Mouse (Mus musculus) embryonic facial prominence, embryonic 11.5 days (tissue): ENCODE results near the gene Slc25a22. TPM values are rescaled to one million over a fixed set of nuclear protein-coding genes. Genes with fewer than 3 reads are reported as not detected.
"Not testable (repeated sequence)": the region's sequence is repeated elsewhere in the genome, so short reads cannot be mapped to it uniquely, and the experiment has no call there.

Experiments used
- ATAC-seq: fragments of 200-750 bp; cut with Nextera tagmentation; replicated peaks from 2 replicates; pipeline ENCODE4 v1.8.0; 2017; ENCODE audit warnings: low read depth; ENCODE audit not compliant: insufficient number of reproducible peaks, low FRiP score, low TSS enrichment
- DNase-seq: peaks from one replicate; pipeline ENCODE4 v3.0.0-alpha.2; 2015; ENCODE audit warnings: low spot score
- H3K27ac ChIP-seq: fragments of 300-500 bp; sonication (generic); replicated peaks from 2 replicates; pipeline ENCODE4 v1.5.1; 2014; ENCODE audit warnings: mild to moderate bottlenecking, low read depth, low read length, control low read depth
- H3K27me3 ChIP-seq: fragments of 300-500 bp; sonication (generic); 2 replicates; pipeline ENCODE4 v1.6.1; 2014; ENCODE audit warnings: mild to moderate bottlenecking, low read length, moderate library complexity, mixed read lengths; ENCODE audit not compliant: control insufficient read depth, insufficient read depth
- H3K36me3 ChIP-seq: fragments of 300-500 bp; sonication (generic); replicated peaks from 2 replicates; pipeline ENCODE4 v1.6.1; 2014; ENCODE audit warnings: low read depth, mild to moderate bottlenecking, low read length, moderate library complexity, mixed read lengths; ENCODE audit not compliant: control insufficient read depth, insufficient read depth
- H3K4me1 ChIP-seq: fragments of 300-500 bp; sonication (generic); 2 replicates; pipeline ENCODE4 v1.6.1; 2014; ENCODE audit warnings: low read length, mixed read lengths; ENCODE audit not compliant: control insufficient read depth, insufficient read depth
- H3K4me2 ChIP-seq: fragments of 300-500 bp; sonication (generic); 2 replicates; pipeline ENCODE4 v1.6.1; 2014; ENCODE audit warnings: low read depth, mild to moderate bottlenecking, control low read depth, low read length, moderate library complexity
- H3K4me3 ChIP-seq: fragments of 300-500 bp; sonication (generic); 2 replicates; pipeline ENCODE4 v1.5.1; 2014; ENCODE audit warnings: low read depth, low read length, control low read depth
- H3K9ac ChIP-seq: fragments of 300-500 bp; sonication (generic); replicated peaks from 2 replicates; pipeline ENCODE4 v1.6.1; 2014; ENCODE audit warnings: mild to moderate bottlenecking, control low read depth, low read length
- H3K9me3 ChIP-seq: fragments of 300-500 bp; sonication (generic); replicated peaks from 2 replicates; pipeline ENCODE4 v1.6.1; 2016; ENCODE audit warnings: mild to moderate bottlenecking, low read length, inconsistent platforms, mixed read lengths; ENCODE audit not compliant: control insufficient read depth
- WGBS: fragments of 180-500 bp; shearing (Covaris S2); extraction: QIAGEN DNeasy Blood & Tissue Kit; methylation state at CpG from one replicate; pipeline ENCODE4 v1.1.7; 2014; 5-methylcytosine and 5-hydroxymethylcytosine counted together
- polyA plus RNA-seq: library from polyadenylated mRNA; unstranded; fragments of >200 nt; fragmentation: Nextera tagmentation; extraction: Ambion mirVana; gene quantifications from 2 replicates; pipeline ENCODE4 v1.2.1, GENCODE M21; 2014

Slc25a22 gene
- polyA plus RNA-seq, 1 experiment from 2014 or later = 27.4 TPM

- no peak overlapping the region for H3K27ac ChIP-seq
- H3K4me3 ChIP-seq = no peak overlapping the region
- no peaks in the 10 kb centered on the region for H3K27me3 ChIP-seq
- H3K9me3 ChIP-seq = no peaks in the 10 kb centered on the region
- H3K36me3 ChIP-seq = 0 out of 2 replicates have a peak, but pooled peaks cover 3% of the 10 kb centered on the region
- ATAC-seq (no peak), DNase-seq (no peak)
- peaks cover 4% of the 10 kb centered on the region; the same call in 1 of the 2 replicates for H3K4me1 ChIP-seq
- H3K4me2 ChIP-seq = no peak overlapping the region
- no peak overlapping the region for H3K9ac ChIP-seq
Measured at GRCm38 (mm10) chr7:141451928-141452327, 14.2 kb upstream of the Slc25a22 start.

- ATAC-seq = peak; percentile 77
- Histone ChIP-seq H3K9ac (peak within 1 kb of the TSS; percentile 89), H3K4me3 (peak within 1 kb of the TSS; percentile 85), H3K27ac (peak within 1 kb of the TSS; percentile 48), H3K4me1 (peaks cover 7% of the 10 kb centered on the region; the same call in 1 of the 2 replicates), H3K9me3 (no peaks in the 10 kb centered on the region), H3K36me3 (0 out of 2 replicates have a peak, but pooled peaks cover 3% of the 10 kb centered on the region), H3K27me3 (no peaks in the 10 kb centered on the region), H3K4me2 (peak within 1 kb of the TSS; percentile 49)
- under 1% methylated on average over 63 of the region's 63 CpGs for WGBS
- peak; percentile 96 for DNase-seq
Measured at GRCm38 (mm10) chr7:141447110-141447991, 9.7 kb upstream of the Slc25a22 start, which contains the start of gene Rplp2. Gene Rplp2, plus strand, starts transcription at chr7:141447370.

GRCm38 (mm10) chr7:141446374-141446773 is 8.7 kb upstream of the Slc25a22 start:
- not testable (repeated sequence) for H3K36me3 ChIP-seq, H3K4me1 ChIP-seq, H3K27me3 ChIP-seq, H3K9ac ChIP-seq, H3K27ac ChIP-seq, H3K9me3 ChIP-seq, H3K4me3 ChIP-seq, H3K4me2 ChIP-seq, ATAC-seq, DNase-seq
- WGBS = 85% methylated on average over 3 of the region's 3 CpGs

GRCm38 (mm10) chr7:141443828-141444237 is 6.1 kb upstream of the Slc25a22 start, which contains the start of gene Pidd1:
Gene Pidd1, minus strand, starts transcription at chr7:141444025.
- H3K9ac ChIP-seq = peak within 1 kb of the TSS; percentile 72
- under 1% methylated on average over 24 of the region's 25 CpGs for WGBS
- H3K4me3 ChIP-seq = peak within 1 kb of the TSS; percentile 49
- H3K27me3 ChIP-seq = no peaks in the 10 kb centered on the region
- no peaks in the 10 kb centered on the region for H3K9me3 ChIP-seq
- DNase-seq (peak; percentile 91), ATAC-seq (peak; percentile 35)
- peak within 1 kb of the TSS; percentile 84 for H3K4me2 ChIP-seq
- H3K36me3 ChIP-seq = no peaks in the 10 kb centered on the region; the same call in none of the 2 replicates
- 0 out of 2 replicates have a peak within 1 kb of the TSS, but pooled peaks have one; percentile 32 for H3K27ac ChIP-seq
- H3K4me1 ChIP-seq = peaks cover 7% of the 10 kb centered on the region; the same call in 1 of the 2 replicates

- Histone ChIP-seq H3K9ac (peak overlapping the region; percentile 72), H3K9me3 (no peaks in the 10 kb centered on the region), H3K27ac (0 out of 2 replicates have a peak overlapping the region, but pooled peaks have one; percentile 32), H3K36me3 (no peaks in the 10 kb centered on the region; the same call in none of the 2 replicates), H3K4me2 (peak overlapping the region; percentile 84), H3K4me3 (peak overlapping the region; percentile 49), H3K4me1 (peaks cover 7% of the 10 kb centered on the region; the same call in 1 of the 2 replicates), H3K27me3 (no peaks in the 10 kb centered on the region)
- ATAC-seq = no peak
- DNase-seq = peak; percentile 71
- 26% methylated on average over 12 of the region's 12 CpGs for WGBS
Measured at GRCm38 (mm10) chr7:141443081-141443821, 5.6 kb upstream of the Slc25a22 start.

GRCm38 (mm10) chr7:141442199-141442598 is 4.5 kb upstream of the Slc25a22 start:
- no peaks in the 10 kb centered on the region for H3K27me3 ChIP-seq
- H3K4me2 ChIP-seq = peak overlapping the region; percentile 84; the same call in 1 of the 2 replicates
- ATAC-seq = no peak
- H3K9me3 ChIP-seq = no peaks in the 10 kb centered on the region
- H3K9ac ChIP-seq = peak overlapping the region; percentile 72
- 90% methylated on average over 13 of the region's 13 CpGs for WGBS
- peaks cover 7% of the 10 kb centered on the region; the same call in 1 of the 2 replicates for H3K4me1 ChIP-seq
- DNase-seq = no peak
- H3K4me3 ChIP-seq = no peak overlapping the region
- no peaks in the 10 kb centered on the region; the same call in none of the 2 replicates for H3K36me3 ChIP-seq
- no peak overlapping the region for H3K27ac ChIP-seq

GRCm38 (mm10) chr7:141441460-141441859 is 3.8 kb upstream of the Slc25a22 start:
- Histone ChIP-seq H3K27ac (no peak overlapping the region), H3K27me3 (no peaks in the 10 kb centered on the region), H3K4me2 (no peak overlapping the region), H3K9ac (no peak overlapping the region), H3K4me1 (peaks cover 7% of the 10 kb centered on the region; the same call in 1 of the 2 replicates), H3K4me3 (no peak overlapping the region), H3K9me3 (no peaks in the 10 kb centered on the region), H3K36me3 (no peaks in the 10 kb centered on the region; the same call in none of the 2 replicates)
- no peak for ATAC-seq
- WGBS = 90% methylated on average over 9 of the region's 9 CpGs
- no peak for DNase-seq
